Mouse (Mus musculus) midbrain, postnatal 0 days (tissue): ENCODE measurements around the gene Uhrf1bp1l. TPM values are rescaled to one million over a fixed set of nuclear protein-coding genes. Genes with fewer than 3 reads are reported as not detected.

Source experiments
- ATAC-seq: fragments of 200-750 bp; cut with Nextera tagmentation; 2 replicates; pipeline ENCODE4 v1.8.0; 2017; ENCODE audit warnings: moderate number of reproducible peaks, mild to moderate bottlenecking, moderate TSS enrichment, moderate library complexity; ENCODE audit not compliant: low FRiP score
- DNase-seq: peaks from one replicate; pipeline ENCODE4 v3.0.0-alpha.2; 2015; ENCODE audit warnings: low spot score
- H3K27ac ChIP-seq: fragments of 300-500 bp; sonication (generic); 2 replicates; pipeline ENCODE4 v1.5.1; 2014; ENCODE audit warnings: low read depth, mild to moderate bottlenecking, low read length, mixed read lengths
- H3K27me3 ChIP-seq: fragments of 300-500 bp; sonication (generic); 2 replicates; pipeline ENCODE4 v1.6.1; 2014; ENCODE audit warnings: low read length, control low read depth, mixed read lengths; ENCODE audit not compliant: insufficient read depth
- H3K36me3 ChIP-seq: fragments of 300-500 bp; sonication (generic); 2 replicates; pipeline ENCODE4 v1.6.1; 2014; ENCODE audit warnings: low read length, control low read depth, mixed read lengths; ENCODE audit not compliant: insufficient read depth
- H3K4me1 ChIP-seq: fragments of 300-500 bp; sonication (generic); 2 replicates; pipeline ENCODE4 v1.6.1; 2014; ENCODE audit warnings: mild to moderate bottlenecking, control low read depth, antibody characterized with exemption, low read length, mixed read lengths; ENCODE audit not compliant: insufficient read depth
- H3K4me2 ChIP-seq: fragments of 300-500 bp; sonication (generic); 2 replicates; pipeline ENCODE4 v1.6.1; 2014; ENCODE audit warnings: low read depth, mild to moderate bottlenecking, low read length, mixed read lengths; ENCODE audit not compliant: poor library complexity, severe bottlenecking
- H3K4me3 ChIP-seq: fragments of 300-500 bp; sonication (generic); 2 replicates; pipeline ENCODE4 v1.5.1; 2014; ENCODE audit warnings: low read depth, mild to moderate bottlenecking, low read length, moderate library complexity
- H3K9ac ChIP-seq: fragments of 300-500 bp; sonication (generic); replicated peaks from 2 replicates; pipeline ENCODE4 v1.6.1; 2014; ENCODE audit warnings: mild to moderate bottlenecking, low read length, moderate library complexity, mixed read lengths; ENCODE audit not compliant: poor library complexity, severe bottlenecking
- H3K9me3 ChIP-seq: fragments of 300-500 bp; sonication (generic); 2 replicates; pipeline ENCODE4 v1.6.1; 2016; ENCODE audit warnings: low read length, control low read depth
- CTCF ChIP-seq: IDR thresholded peaks from 2 replicates; pipeline ENCODE4 v1.5.1; 2016; ENCODE audit warnings: antibody characterized with exemption, mild to moderate bottlenecking
- WGBS: fragments of 180-500 bp; shearing (Covaris S2); extraction: QIAGEN DNeasy Blood & Tissue Kit; methylation state at CpG from one replicate; pipeline ENCODE4 v1.1.7; 2014; 5-methylcytosine and 5-hydroxymethylcytosine counted together
- polyA plus RNA-seq: library from polyadenylated mRNA; unstranded; fragments of >200 nt; fragmentation: Nextera tagmentation; extraction: Ambion mirVana; gene quantifications from 2 replicates; pipeline ENCODE4 v1.2.1, GENCODE M21; 2015
- total RNA-seq: library from RNA; depleted of rRNA; stranded (reverse); fragments of >200 nt; gene quantifications from 2 replicates; pipeline ENCODE4 v1.2.3, GENCODE M21; 2014

The Uhrf1bp1l gene
- total and polyA plus RNA-seq, 2 experiments from 2014 or later: 32.3 to 33.8 TPM

DNA sequence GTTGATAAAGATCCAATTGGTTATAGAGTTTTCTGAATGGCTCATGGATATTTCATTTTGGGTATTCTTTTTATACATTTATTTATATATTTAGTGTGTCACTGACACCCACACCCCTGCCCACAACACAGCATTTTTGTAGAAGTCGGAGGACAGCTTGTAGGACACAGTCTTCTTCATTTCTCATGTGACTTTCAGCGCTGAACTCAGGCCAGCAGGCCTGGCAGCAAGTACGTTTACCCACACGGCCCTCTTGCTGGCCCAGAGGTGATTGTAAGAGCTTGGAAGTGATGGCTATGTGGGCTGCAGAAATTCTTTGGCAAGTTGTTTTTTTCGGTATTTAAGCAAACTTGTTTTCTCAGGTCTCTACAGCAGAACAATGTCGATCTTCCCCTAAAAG, 49.3 kb downstream of the Uhrf1bp1l start:
- H3K9me3 ChIP-seq: no peaks in the 10 kb centered on the region
- TF ChIP-seq CTCF: no peak
- no peak overlapping the region for H3K4me3 ChIP-seq
- H3K9ac ChIP-seq: no peak overlapping the region
- ATAC-seq (no peak), DNase-seq (no peak)
- WGBS: 89% methylated on average over 6 of the region's 6 CpGs
- H3K27me3 ChIP-seq: no peaks in the 10 kb centered on the region
- H3K36me3 ChIP-seq: peaks cover 7% of the 10 kb centered on the region; the same call in 1 of the 2 replicates
- no peak overlapping the region for H3K27ac ChIP-seq
- no peaks in the 10 kb centered on the region for H3K4me1 ChIP-seq
- H3K4me2 ChIP-seq: no peak overlapping the region

DNA sequence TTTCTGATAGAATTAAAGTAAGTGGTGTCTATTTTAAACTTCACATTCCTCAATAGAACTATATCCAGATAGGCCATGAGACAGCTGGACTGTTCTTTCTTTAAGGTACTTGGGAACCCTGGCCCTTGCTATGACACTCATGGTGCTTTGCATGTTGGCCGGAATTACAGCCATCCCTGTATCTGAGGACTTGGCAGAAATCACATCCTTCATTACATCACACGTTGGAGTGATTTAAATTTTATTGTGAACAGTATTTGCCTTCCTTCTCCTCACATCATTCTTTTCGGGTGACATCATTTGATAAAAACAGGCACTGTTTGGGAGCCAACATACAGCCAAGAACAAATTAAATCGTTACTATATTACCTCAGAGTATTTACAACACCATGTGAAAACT, 74.4 kb downstream of the Uhrf1bp1l start:
- H3K4me2 ChIP-seq: no peak overlapping the region
- DNase-seq (no peak), ATAC-seq (no peak)
- H3K9ac ChIP-seq: no peak overlapping the region
- no peaks in the 10 kb centered on the region for H3K4me1 ChIP-seq
- H3K27me3 ChIP-seq: no peaks in the 10 kb centered on the region
- WGBS: 90% methylated on average over 4 of the region's 4 CpGs
- H3K27ac ChIP-seq: no peak overlapping the region
- TF ChIP-seq CTCF: no peak
- H3K36me3 ChIP-seq: peaks cover 19% of the 10 kb centered on the region
- no peaks in the 10 kb centered on the region for H3K9me3 ChIP-seq
- H3K4me3 ChIP-seq: no peak overlapping the region

DNA sequence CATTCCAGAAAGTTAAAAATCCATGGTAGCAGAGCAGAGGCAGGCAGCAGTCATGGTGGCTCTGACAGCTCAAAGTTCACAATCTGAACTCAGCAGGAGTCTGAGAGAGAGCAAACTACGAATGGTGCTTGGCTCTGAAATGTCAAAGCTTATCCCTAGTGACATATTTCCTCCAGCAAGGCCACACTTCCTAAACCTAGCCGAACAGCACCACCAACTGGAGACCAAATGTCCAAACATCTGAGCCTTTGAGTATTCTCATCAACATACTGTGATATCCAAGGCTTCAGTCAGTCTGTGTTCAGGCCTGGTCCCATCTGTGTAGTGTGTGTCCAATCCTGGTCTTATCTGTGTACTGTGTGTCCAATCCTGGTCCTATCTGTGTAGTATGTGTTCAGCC, 79.1 kb downstream of the Uhrf1bp1l start:
- Histone ChIP-seq H3K36me3 (no peaks in the 10 kb centered on the region), H3K27ac (no peak overlapping the region), H3K4me3 (no peak overlapping the region), H3K9ac (no peak overlapping the region), H3K4me2 (no peak overlapping the region), H3K4me1 (no peaks in the 10 kb centered on the region), H3K27me3 (no peaks in the 10 kb centered on the region), H3K9me3 (no peaks in the 10 kb centered on the region)
- DNase-seq (peak; percentile 46), ATAC-seq (no peak)
- TF ChIP-seq CTCF: peak; percentile 61
- WGBS: 34% methylated on average over 2 of the region's 2 CpGs

DNA sequence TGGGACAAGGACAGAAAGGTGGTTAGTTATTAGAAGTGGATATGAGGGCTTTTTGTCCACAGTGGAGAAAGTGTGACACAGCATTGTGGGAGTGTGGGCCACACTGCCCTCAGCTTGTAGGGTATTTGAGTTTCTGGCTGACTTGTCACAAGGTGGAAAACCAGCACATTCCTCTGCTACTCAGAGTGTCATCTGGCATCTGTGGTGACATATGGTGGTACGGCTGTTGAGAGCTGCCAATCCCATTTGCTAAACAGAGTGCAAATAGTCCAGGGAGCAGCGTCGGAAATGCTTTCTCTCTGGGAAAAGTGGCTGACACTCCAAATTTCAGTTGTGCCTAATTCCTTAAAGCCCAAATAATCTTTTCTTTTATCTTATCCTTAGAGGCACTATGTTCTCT, 82.1 kb downstream of the Uhrf1bp1l start:
- DNase-seq: peak; percentile 64
- no peak for ATAC-seq
- Histone ChIP-seq H3K4me3 (no peak overlapping the region), H3K4me2 (no peak overlapping the region), H3K4me1 (no peaks in the 10 kb centered on the region), H3K9ac (no peak overlapping the region), H3K27ac (no peak overlapping the region), H3K9me3 (no peaks in the 10 kb centered on the region), H3K36me3 (no peaks in the 10 kb centered on the region), H3K27me3 (no peaks in the 10 kb centered on the region)
- 57% methylated on average over 3 of the region's 3 CpGs for WGBS
- TF ChIP-seq CTCF: no peak

DNA sequence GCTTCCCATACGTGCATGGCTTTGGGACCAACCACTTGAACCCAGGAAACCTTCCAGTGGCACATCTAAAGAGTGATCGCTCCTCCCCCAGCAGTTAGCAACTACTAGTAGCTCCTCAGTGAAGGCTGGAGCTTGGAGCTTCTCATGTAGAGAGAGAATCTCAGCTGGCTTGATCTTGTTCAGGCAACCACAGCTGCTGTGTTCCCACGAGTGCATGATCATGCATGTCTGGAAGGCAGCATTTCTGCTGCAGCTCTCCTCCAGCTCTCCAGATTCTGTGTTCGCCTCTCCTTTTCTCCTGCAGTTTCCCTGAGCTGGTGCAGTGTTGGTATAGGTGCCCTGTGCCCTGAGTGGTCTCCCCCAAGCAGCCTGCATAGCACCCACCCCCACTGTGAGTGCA, 87.5 kb downstream of the Uhrf1bp1l start:
- Histone ChIP-seq H3K4me2 (no peak overlapping the region), H3K4me1 (no peaks in the 10 kb centered on the region), H3K27me3 (no peaks in the 10 kb centered on the region), H3K9ac (no peak overlapping the region), H3K9me3 (no peaks in the 10 kb centered on the region), H3K36me3 (no peaks in the 10 kb centered on the region), H3K27ac (no peak overlapping the region), H3K4me3 (no peak overlapping the region)
- 83% methylated on average over 4 of the region's 4 CpGs for WGBS
- ATAC-seq (no peak), DNase-seq (peak; percentile 9)
- TF ChIP-seq CTCF: no peak

DNA sequence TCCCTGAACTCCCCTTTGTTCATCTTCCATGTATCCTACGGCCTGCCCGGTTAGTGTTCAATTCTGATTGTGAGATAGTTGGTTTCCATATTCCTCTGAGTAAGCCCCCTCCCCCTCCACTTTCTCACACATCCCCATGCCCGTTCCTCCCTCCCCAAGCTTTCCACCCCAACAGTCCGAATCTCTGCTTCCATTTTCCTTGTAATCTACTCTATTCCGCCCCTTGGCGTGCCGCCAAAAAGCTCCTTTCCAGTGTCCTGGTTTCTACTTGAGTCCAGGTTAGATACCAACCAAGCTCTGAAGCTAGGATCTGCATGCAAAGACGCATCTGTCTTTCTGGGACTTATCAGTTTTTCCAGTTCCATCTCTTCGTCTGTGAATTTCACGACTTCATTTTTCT, 88.4 kb downstream of the Uhrf1bp1l start:
- no peaks in the 10 kb centered on the region for H3K9me3 ChIP-seq
- H3K9ac ChIP-seq: no peak overlapping the region
- no peak for TF ChIP-seq CTCF
- DNase-seq (no peak), ATAC-seq (no peak)
- H3K4me1 ChIP-seq: no peaks in the 10 kb centered on the region
- 84% methylated on average over 10 of the region's 10 CpGs for WGBS
- H3K4me2 ChIP-seq: no peak overlapping the region
- H3K27ac ChIP-seq: no peak overlapping the region
- no peaks in the 10 kb centered on the region for H3K36me3 ChIP-seq
- H3K27me3 ChIP-seq: no peaks in the 10 kb centered on the region
- H3K4me3 ChIP-seq: no peak overlapping the region
